Mouse (Mus musculus) right cerebral cortex, postnatal 25 days (tissue): ENCODE results near the gene H2-Oa.

ENCODE experiments used
- DNase-seq: peaks from one replicate; pipeline ENCODE4 v3.0.0; 2022

Gene H2-Oa

DNA sequence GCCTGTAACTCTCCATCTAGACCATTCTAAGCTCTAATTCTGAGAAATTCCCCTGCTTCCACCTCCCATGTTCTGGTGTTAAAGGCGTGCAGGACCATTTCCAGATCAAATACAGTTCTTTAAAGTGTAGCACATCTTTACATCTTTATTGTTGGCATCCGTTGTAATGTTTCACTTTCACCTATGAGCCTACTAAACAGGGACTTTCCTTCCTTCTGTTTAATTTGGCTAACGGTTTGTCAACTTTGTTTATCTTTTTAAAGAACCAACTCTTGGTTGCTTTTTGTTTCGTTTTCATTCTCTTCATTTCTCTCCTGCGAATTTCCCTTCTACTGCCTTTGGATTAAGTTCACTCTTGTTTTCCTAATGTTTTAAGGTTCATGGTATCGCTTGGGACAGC lies 10.7 kb downstream of the H2-Oa start:
- DNase-seq, result no peak

DNA sequence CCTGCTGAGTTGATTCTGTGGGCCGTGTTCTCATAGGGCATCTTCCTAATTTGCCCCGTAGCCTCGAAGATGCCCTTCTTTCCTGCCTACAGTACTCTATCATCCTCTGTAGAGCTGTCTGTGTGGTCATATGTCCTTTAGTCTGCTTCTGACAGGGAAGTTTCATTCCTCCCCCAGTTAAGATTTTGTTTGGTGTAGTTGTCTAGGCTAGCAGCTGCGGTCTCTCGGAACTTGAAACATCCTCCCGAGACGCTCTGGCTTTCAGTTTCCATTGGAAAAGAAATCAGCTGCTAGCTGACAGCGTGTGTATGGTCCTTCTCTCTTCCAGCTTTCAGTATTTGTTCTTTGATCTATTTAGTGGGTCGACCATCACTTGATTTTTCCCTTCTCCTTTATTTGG lies 12.7 kb downstream of the H2-Oa start:
- no peak for DNase-seq

DNA sequence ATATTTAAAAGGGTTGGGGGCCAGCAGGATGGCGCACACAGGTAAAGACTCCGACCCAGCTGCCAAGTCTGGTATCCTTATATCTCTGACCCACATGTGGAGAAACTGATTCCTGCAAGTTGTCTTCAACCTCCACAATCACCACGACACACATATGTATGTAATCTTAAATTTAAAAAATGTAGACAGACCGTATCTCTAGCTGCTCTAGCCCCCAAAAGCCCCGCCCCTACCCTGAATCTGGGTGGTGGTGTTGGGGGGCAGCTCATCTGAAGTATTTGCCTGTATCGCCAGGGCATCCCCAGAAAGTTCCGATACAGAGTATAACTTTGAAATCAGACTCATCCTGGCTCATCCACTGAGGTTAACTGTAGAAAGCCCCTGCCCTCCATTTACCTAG lies 14.4 kb downstream of the H2-Oa start:
- no peak for DNase-seq

DNA sequence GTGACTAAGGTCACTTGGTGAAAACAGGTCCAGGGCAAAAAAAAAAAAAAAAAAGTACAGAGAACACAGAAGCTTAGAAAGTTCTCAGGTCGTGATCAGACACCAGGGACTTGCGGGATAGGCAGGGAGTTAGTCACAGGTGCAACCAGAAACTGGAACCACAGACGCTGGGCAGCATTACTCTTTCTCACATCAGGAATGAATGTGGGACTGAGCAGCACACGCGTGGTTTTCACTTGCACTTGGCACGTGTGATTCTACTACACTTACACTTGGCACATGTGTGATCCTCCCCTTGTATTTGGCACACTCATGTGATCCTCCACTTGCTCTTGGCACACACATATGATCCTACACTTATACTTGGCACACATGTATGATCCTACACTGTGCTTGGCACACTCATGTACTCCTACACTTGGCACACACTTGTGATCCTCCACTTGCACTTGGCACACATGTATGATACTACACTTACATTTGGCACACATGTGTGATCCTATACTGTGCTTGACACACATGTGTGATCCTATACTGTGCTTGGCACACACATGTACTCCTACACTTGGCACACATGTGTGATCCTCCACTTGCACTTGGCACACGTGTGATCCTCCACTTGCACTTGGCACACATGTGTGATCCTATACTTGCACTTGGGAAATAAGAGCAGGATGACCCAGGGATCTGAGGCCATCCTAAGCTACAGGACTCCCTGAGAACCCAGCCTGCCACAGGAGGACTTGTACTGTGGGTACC lies 15.1 kb downstream of the H2-Oa start:
- DNase-seq, result no peak

DNA sequence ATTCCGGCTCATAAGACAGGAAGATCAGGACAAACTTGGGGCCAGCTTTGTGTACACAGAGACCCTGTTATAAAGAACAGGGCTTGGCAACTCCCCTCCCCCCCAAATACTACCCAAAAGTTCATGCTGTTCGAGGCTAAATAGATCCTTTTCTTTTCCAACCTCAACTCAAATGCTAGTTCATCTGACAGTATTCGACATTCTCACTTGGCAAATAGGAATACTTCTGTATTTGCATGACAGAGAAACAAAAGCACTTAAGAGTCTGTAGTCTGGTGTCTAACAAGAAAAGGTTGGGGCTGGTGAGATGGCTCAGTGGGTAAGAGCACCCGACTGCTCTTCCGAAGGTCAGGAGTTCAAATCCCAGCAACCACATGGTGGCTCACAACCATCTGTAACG lies 16.3 kb downstream of the H2-Oa start:
- DNase-seq, result no peak

DNA sequence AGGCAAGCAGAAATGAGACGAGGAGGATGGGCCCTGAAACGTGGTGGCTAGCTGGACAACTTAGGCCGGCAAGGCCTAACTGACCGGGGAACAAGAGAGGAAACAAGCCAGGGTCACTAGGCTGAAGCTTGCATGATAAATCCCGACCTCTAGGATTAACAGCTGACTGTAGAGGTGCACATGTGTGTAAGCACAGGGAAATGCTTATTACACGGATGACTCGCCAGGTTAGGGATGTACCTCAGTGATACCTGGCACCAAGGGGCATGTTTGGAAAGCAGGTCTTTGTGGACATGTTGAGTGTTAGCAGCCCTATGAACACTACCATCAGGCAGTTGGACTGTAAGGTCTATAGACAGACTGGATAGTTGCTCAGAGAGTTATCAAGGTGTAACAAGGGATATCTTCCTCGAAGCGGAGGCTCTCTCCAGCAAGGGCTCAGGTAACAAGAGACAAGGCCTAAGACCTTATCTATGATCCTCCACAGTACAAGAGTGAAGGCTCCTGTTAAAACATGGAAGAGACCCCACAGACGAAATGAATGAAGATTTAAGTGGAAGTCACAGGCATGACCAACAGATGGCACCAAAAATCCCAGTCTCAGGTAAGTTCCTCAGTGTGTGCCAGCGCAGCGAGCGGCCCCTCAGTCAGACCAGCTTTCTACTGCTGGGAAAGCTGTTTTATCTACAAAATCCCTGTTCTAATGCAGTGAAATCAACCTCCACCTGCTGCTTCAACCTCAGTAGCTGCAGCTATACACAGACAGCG lies 17.1 kb downstream of the H2-Oa start:
- no peak for DNase-seq

DNA sequence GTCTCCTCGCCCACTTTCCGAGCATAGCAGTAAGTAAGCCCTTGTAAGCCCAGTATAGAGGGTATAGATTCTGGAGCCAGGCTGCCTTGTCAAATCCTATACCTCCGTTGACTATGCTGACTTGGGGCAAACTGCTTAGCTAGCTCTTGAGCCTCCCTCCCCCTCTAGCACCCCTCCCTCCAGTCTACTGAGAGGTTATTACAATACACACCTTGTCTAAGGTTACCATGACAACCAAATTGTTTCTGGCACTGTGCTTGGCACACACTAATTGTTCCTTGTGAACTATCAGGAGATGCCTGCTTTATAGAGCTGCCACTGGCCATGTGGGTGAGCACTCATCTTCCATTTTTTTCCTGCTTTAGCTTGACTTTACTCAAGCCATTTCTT lies 17.7 kb downstream of the H2-Oa start:
- DNase-seq, result no peak

DNA sequence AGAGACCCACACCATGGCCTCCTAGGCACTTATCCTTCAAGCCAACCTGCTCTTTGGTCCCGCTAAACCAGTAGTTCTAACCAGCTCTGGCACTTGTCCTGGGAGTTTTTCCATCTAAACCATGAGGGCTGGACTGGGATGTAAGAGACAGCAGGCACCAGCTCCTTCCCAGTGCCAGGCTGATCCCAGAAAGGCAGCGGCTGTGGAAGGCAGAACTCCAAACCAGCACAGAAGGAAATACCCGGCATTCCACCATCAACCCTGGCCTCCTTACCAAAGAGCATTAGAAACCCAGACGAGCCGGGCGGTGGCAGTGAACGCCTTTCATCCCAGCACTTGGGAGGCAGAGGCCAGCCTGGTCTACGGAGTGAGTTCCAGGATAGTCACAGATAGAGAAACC lies 18.2 kb downstream of the H2-Oa start:
- no peak for DNase-seq

DNA sequence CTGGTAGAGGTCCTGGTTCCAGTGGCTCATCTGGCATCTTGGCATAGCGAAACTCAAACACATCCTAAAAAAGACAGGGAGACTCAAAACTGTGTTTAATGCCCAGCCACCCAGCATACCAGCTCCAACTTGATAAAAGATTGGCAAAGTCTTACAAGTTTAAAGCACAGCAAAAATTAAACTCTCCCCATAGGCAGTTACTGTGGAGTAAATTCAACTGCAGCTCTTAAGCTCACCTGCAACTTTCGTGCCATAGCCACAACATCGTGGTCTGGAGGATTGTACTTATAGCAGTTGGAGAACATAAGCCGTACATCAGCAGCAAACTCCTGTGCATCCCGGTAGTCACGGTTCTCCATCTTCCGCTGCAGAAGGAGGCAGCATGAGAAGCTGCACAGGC lies 22.0 kb downstream of the H2-Oa start:
- no peak for DNase-seq

DNA sequence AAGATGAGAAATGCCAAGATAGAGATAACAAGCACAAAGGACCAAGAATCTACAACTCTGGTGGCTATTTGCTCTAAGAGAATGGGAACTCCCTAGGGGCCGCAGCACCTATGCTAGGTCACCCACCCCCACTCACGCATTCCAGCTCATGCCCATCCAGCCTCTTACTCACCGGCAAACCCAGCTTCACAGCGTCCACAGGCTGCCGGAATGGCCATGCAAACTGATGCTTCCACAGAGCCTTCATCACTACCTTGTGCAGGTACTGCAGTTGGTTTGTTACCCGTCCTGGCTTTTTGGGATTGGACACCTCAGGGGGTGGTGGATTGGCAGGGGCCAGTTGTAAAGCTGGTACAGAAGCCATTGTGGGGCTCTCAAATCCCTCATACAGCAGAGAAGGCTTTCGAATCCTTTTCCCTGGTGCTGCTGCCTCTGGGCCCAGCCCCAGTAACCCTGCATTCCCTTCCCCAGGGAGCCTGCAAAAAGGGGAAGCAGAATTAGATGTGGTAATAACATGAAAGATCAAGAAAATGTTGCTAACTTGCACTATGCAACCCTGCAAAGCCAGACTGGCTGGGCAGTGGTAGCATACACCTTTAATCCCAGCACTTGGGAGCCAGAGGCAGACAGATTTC lies 24.7 kb downstream of the H2-Oa start:
- DNase-seq, result peak; percentile 25

DNA sequence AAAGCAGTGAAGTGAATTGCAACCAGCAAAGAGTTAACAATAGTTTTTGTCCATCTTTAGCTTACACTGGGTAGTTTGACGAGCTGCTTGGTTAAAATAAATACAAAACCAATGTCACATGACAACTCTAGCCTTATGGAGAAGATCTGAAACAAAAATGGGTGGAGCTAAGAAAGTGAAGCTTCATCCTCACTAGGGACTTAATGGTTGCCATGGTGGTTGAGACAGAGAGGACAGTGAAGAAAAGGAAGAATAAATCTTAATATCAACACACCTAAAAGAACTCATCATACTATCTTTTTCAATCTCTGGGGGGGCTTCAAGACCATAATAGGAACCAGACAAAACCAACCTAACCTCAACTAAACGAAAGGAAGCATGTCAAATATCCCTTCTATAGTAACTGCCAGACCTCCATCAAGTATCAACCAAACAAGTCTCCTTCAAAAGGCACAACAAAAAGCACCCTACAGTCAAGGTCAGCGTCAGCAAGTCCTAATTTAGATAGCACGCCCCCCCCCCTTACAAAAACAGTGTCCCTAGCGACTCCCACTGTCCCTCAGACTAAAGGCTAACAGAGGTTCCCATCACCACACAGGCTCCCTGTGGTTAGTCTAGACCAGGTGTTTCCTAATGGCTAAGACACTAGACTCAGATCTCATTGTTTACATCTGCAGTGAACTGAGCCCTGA lies 25.4 kb downstream of the H2-Oa start:
- DNase-seq, result no peak

DNA sequence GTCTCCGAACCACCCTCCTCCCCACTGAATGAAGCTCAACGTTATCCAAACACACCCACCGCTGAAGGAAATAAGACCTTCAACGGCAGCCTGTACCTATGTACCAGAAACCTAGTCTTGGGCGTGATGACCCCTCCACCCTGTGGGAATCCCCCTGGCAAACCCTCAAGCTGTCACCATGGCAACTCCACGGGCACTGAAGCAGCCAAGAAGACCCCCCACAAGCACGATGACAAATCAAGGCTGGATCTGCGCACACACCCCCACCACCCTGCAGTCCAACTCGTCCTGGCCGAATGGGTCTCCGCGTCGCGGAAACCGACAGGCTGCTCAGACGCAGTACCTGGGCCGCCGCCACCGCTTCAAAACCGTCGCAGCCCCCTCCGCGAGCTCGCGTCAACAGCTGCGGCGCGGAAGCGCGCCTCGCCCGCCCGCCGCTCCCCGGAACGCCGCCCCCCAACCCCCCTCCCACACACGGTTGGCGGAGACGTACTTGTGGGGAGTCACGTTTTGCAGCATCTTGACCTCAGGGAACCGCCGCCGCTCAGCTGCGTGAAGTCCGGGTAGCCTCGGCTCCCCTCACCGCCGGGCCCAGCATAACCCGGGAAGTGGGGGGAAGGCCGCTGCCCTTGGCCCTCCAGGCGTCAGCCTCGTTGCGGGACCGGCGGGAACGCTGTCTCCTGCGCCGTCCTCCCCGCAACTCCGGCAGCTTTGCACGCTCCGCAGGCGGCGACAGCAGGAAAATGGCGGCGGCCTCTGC lies 26.2 kb downstream of the H2-Oa start:
- DNase-seq, result peak; percentile 58

DNA sequence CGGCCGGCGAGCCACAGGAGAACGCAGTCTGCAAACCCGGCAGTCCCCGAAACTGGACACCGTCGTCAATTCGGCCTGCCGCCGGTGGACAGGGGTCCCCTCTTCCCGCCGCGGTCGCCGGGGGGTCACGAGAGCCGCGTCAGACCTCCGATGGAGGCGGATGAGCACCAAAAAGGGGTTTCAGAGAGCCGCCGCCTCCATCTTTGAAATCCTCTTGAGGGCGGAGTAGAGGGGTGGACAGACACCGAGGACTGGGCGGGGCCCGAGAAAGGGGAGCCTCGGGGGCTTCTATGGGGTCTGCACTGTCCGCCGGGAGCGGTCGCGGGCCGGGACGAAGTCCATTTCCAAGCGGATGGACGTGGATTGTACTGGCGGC lies 26.7 kb downstream of the H2-Oa start:
- no peak for DNase-seq

DNA sequence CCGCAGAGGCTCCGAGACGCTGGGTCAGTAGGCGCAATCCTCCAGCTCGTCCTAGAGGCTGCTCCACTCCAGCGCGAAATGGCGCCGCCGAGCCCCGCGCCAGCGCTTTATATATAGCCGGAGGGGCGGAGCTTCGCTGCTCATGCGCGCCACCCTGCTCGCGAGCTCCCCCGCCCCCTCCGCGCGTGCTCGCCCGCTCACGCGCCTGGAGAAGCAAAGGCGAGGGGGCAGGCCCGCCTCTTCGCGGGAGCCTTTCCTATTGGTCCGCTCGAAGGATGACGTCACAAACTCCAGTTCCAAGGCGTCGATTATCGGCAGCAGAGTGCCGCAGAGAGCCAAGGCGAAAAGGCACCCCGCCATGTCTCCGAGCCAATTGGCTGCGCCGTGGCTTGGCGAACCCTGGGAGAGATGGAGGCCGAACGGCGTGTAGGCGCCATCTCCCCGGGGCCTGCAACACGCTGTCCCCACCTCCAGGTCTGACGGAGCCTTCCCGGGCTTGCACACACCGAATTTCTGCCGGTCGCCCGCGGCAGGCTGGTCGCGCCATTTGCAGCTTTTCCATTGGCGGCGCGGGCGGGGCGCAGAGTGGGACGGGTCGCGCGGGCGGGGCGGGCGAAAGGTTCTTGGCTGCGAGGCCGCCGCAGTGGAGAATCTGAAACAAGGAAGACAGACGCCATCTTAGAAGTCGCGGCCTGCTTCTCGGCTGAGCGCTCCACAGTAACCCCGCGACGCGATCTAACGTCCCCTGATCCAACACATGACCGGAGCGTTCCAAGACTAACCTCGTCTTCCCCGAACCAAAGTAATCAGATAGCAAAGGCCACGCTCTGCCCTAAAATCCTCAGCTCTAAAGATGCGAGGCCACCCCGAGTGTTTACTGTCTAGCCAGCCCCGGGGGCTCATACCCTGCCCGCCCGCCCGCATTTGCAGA lies 27.4 kb downstream of the H2-Oa start, which contains the start of gene H2-DMa:
Gene H2-DMa (plus strand): TSS at position 293 of the 931 bp plus-strand sequence.
- peak; percentile 100 for DNase-seq

DNA sequence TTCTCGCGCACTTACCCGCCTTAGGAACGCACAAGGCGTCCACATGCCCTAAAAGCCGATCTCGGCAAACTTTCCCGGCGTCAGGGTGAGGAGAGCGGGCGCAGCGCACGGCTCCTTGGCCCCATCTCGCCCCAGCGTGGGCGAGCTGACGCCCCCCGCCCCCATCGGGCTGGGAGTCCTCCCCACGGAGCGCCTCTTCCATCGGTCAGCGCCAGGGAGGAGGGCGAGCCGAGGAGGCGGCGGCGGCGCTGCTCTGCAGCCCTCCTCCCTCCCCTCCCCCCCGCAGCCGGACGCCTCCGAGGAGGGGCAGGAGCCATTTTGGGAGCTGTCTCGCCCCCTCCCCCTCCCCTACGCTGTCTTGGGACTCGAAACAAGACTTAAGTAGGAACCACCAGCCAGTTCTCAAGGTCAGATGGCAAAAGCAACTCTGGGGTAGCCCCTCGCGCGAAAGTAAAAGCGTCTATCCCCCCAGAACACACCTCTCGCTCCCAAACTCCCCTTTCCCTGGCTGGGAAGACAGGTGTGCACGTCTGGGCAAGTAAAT lies 28.1 kb downstream of the H2-Oa start:
- peak; percentile 87 for DNase-seq

DNA sequence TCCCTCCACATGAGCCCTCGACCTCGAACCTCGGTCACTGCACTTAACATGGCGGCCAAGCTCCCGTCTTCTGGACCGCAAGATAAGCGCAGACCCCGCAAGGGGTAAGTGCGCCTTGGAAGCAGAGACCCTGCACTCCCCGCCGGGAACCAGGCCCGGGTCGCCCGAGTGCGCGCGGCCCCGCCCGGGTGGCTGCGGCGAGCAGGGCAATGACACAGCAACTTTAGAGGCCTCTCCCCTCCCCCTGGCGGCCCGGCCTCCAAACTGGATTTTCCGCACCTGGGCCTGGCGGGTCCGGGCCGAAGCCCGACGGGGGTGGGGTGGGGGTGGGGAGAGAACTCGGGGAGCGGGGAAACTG lies 28.7 kb downstream of the H2-Oa start:
- peak; percentile 80 for DNase-seq

DNA sequence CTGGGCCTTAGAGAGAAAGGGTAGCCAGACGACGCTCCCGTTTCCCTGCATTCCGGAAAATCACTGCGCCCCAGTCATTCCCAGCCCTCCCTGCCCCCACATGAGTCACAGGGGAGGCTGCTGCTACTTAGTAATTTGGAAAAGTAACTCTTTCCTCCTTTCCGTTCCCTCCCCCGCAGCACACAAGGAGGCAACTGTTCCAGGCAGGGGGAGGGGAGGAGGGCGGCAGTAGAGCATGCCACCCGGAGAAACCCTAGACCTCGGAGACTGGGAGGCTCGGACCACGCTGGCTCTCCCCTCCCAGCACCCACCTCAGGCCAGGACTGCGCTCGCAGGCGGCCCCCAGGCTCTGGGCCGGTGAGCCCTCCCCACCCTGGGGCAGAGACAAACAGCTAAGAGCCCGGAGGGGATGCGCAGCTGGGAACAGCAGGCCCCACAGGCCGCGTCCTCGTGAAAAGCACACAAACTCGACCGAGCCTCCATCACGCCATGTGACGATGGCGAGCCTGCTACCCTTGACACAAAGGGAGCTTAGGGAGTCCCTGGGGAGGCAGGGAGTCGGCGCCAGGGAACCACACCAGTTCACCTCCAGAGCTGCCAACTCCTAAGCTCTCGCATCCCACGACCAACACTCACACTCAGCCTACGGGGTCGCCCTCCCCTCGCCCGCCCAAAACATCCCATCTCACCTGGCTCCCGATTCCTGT lies 29.2 kb downstream of the H2-Oa start:
- peak; percentile 91 for DNase-seq

DNA sequence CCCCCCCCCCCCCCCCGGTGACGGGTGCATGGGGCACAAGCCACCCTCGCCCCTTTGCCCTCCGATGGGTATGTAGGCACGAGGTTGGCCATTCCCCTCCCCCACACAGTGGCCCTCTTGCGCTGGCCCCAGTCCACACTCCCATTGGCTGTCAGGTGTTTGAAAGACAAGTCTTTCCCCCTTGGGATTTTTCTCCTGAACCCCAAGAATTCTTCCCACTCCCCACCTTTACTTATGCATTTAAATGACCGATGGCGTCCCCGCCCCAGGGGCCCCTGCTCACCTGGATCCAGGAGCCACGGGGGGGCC lies 29.7 kb downstream of the H2-Oa start:
- DNase-seq, result no peak

DNA sequence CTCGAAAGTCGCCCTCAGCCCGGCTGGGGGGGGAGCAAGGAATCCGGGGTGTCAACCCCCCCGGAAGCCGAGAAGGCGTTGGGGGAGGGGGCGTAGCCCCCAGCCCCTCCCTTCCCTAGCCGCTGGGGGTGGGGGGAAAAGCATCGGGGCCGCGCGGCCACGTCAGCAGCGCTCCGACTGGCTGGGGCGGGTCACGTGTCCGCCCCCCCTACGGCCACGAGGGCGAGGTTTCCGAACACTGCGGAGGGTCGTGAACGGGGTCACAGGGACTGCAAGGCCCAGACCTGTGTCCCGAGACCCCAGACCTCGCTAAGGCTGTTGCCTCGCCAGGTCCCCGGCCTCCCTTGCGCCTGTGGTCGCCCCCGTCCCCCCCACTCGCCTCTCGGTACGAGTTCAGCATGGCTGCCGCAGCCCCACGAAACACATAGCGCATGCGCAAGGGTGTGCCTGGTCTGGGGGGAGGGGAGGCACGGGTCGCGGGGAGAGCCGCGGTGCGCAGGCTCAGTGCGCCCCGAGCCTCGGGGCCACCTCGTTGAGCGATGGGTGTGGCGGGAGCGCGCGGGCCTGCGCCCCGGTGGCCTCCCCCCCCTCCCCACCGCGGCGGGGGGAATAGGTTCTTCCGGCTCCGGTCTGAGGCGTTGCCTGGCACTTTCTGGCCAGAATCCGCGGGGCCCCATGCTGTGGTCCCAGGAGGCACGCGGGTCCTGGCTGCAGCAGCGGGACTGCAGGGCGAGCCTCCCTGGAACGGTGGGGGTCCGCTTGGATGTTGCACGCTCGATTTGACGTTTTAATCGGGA lies 30.2 kb downstream of the H2-Oa start, which contains the start of gene Brd2:
Gene Brd2 (minus strand): TSS at position 447 of the 797 bp plus-strand sequence.
- peak; percentile 98 for DNase-seq

DNA sequence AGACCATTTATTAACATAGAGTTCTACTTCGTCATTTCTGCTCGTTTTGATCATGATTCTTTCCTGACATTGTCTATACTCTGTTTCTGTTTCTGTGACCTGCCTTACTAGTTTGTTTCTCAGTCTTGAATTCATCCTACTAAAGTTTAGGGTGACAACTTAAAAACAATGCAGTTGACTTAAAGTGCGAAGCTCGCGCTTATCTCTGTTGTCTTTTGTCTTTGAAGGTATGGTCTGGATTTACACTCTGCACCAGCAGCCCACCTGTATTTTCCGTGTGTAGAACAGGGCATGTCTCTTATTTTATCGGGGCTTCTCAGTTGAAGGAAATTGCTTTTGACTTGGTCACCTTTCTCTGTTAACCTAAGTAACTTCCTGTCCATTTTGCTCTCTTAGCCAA lies 31.0 kb downstream of the H2-Oa start:
- no peak for DNase-seq
